Mouse (Mus musculus) induced T-regulatory cell, adult 2 months (primary cell): ENCODE results near the gene Npy1r.

Experiments used
- DNase-seq: peaks from one replicate; pipeline ENCODE4 v3.0.0-alpha.2; 2012; ENCODE audit warnings: low read depth

Npy1r gene

GRCm38 (mm10) chr8:66696970-66697843 is at the start of gene Npy1r:
Npy1r (plus strand) TSS chr8:66697192.
- no peak for DNase-seq

- no peak for DNase-seq
Observed at GRCm38 (mm10) chr8:66681261-66681660, 15.7 kb upstream of the Npy1r start.

- no peak for DNase-seq
Observed at GRCm38 (mm10) chr8:66687511-66688329, 9.3 kb upstream of the Npy1r start, which contains the start of gene Npy5r. Npy5r (minus strand) TSS chr8:66688128.

GRCm38 (mm10) chr8:66688395-66688794 is 8.6 kb upstream of the Npy1r start:
- DNase-seq = no peak

GRCm38 (mm10) chr8:66688799-66689198 is 8.2 kb upstream of the Npy1r start:
- DNase-seq = no peak

GRCm38 (mm10) chr8:66690402-66690801 is 6.6 kb upstream of the Npy1r start:
- DNase-seq = no peak

- no peak for DNase-seq
Observed at GRCm38 (mm10) chr8:66698011-66698410, 1.0 kb downstream of the Npy1r start.

GRCm38 (mm10) chr8:66698782-66699181 is 1.8 kb downstream of the Npy1r start:
- no peak for DNase-seq

- DNase-seq = no peak
Observed at GRCm38 (mm10) chr8:66714324-66714975, 17.5 kb downstream of the Npy1r start.

- DNase-seq = no peak
Observed at GRCm38 (mm10) chr8:66722835-66723234, 25.8 kb downstream of the Npy1r start.

GRCm38 (mm10) chr8:66729446-66729845 is 32.5 kb downstream of the Npy1r start:
- DNase-seq = no peak

- DNase-seq = no peak
Observed at GRCm38 (mm10) chr8:66731957-66732356, 35.0 kb downstream of the Npy1r start.

- DNase-seq = no peak
Observed at GRCm38 (mm10) chr8:66742359-66742758, 45.4 kb downstream of the Npy1r start.

- DNase-seq = no peak
Observed at GRCm38 (mm10) chr8:66745612-66746011, 48.6 kb downstream of the Npy1r start.

- DNase-seq = no peak
Observed at GRCm38 (mm10) chr8:66751621-66752020, 54.6 kb downstream of the Npy1r start.

GRCm38 (mm10) chr8:66756161-66756560 is 59.2 kb downstream of the Npy1r start:
- DNase-seq = no peak
